Mouse (Mus musculus): Measurements from ENCODE around the gene Zgpat. TPM values are rescaled to one million over a fixed set of nuclear protein-coding genes. Genes with fewer than 3 reads are reported as not detected.

Zgpat gene
- polyA plus RNA-seq, 1 experiment, result 102 TPM

GRCm38 (mm10) chr2:181340426-181340825 lies 24.3 kb upstream of the Zgpat start:
- 15% methylated on average over 4 of the region's 4 CpGs for WGBS
- peaks cover 13% of the 10 kb centered on the region for H3K4me1 ChIP-seq (ENCODE audit: control insufficient read depth, insufficient read depth, low read length)

DNA sequence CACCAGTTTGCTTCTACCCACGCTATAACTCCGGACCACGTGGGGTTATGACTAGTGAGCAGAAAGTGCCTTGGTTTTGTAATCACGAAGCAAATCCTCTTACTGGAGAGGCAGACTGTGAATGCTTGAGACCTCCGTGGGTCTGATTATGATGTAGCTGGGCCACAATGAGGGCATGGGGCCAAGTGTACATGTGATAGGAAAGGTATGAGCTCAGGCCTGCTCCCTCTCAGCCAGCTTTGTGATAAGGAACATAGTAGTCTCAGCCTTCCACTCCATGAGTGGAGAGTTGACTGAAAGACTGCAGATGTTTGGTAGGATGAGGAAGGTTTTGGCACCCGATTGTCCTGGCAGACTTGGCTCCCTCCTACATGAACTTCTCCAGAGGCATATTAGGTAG lies 22.0 kb upstream of the Zgpat start:
- no peak for DNase-seq
- no peak for TF ChIP-seq POLR2A (IDR thresholded peaks at IDR 0.05; ENCODE audit: borderline replicate concordance, insufficient read depth, low read length)
- no peak for TF ChIP-seq CTCF (IDR thresholded peaks at IDR 0.05; ENCODE audit: borderline replicate concordance, insufficient read depth, low read depth, low read length)
- no peaks in the 10 kb centered on the region for H3K27me3 ChIP-seq (ENCODE audit: control insufficient read depth, insufficient read depth, low read length)
- no peak overlapping the region for H3K27ac ChIP-seq (ENCODE audit: insufficient read depth, low read length)
- peaks cover 13% of the 10 kb centered on the region for H3K4me1 ChIP-seq (ENCODE audit: control insufficient read depth, insufficient read depth, low read length)
- H3K4me3 ChIP-seq (replicated peaks; ENCODE audit: insufficient read depth, low read depth, low read length), result no peak overlapping the region
- 91% methylated on average over 6 of the region's 6 CpGs for WGBS

More at GRCm38 (mm10) chr2:181340426-181340825, 24.3 kb upstream of the Zgpat start:
- Histone ChIP-seq H3K27me3 (ENCODE audit: control insufficient read depth, insufficient read depth, low read length) (no peaks in the 10 kb centered on the region), H3K27ac (ENCODE audit: insufficient read depth, low read length) (peak overlapping the region; percentile 46), H3K4me3 (replicated peaks; ENCODE audit: insufficient read depth, low read depth, low read length) (no peak overlapping the region)
- TF ChIP-seq POLR2A (IDR thresholded peaks at IDR 0.05; ENCODE audit: borderline replicate concordance, insufficient read depth, low read length) (no peak), CTCF (IDR thresholded peaks at IDR 0.05; ENCODE audit: borderline replicate concordance, insufficient read depth, low read depth, low read length) (no peak)
- peak; percentile 54 to 72 for DNase-seq

DNA sequence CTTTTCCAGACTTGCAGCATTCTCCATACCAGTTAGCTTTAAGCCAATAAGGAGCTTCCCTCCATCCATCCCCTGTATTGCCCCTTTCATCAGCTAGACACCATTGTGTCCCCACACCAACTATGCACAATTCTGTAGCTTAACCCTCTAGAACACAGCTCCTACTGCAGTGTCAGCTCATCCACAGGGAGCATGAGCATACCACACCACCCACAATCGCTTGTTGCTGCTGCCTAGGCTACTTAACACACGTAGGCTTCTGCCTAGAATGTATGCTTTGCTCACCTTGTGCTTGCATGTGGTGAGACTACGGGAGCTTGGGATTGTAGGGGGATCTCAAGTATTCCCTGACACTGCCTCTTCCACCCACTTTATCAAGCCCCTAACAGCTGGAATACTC lies 7.9 kb upstream of the Zgpat start:
- H3K4me3 ChIP-seq (replicated peaks; ENCODE audit: insufficient read depth, low read depth, low read length), result no peak overlapping the region
- no peak overlapping the region for H3K27ac ChIP-seq (ENCODE audit: insufficient read depth, low read length)
- no peaks in the 10 kb centered on the region for H3K27me3 ChIP-seq (ENCODE audit: control insufficient read depth, insufficient read depth, low read length)
- TF ChIP-seq POLR2A (IDR thresholded peaks at IDR 0.05; ENCODE audit: borderline replicate concordance, insufficient read depth, low read length) (no peak), CTCF (IDR thresholded peaks at IDR 0.05; ENCODE audit: borderline replicate concordance, insufficient read depth, low read depth, low read length) (no peak)
- DNase-seq, result no peak
- 80% methylated on average over 3 of the region's 3 CpGs for WGBS
- H3K4me1 ChIP-seq (ENCODE audit: control insufficient read depth, insufficient read depth, low read length), result no peaks in the 10 kb centered on the region

GRCm38 (mm10) chr2:181363946-181364345 lies 782 bp upstream of the Zgpat start:
- 63% methylated on average over 3 of the region's 3 CpGs for WGBS
- Histone ChIP-seq H3K27me3 (ENCODE audit: control insufficient read depth, insufficient read depth, low read length) (no peaks in the 10 kb centered on the region), H3K4me3 (replicated peaks; ENCODE audit: insufficient read depth, low read depth, low read length) (no peak overlapping the region), H3K4me1 (ENCODE audit: control insufficient read depth, insufficient read depth, low read length) (no peaks in the 10 kb centered on the region), H3K27ac (ENCODE audit: insufficient read depth, low read length) (no peak overlapping the region)
- no peak for TF ChIP-seq CTCF (IDR thresholded peaks at IDR 0.05; ENCODE audit: borderline replicate concordance, insufficient read depth, low read depth, low read length)
- TF ChIP-seq POLR2A (IDR thresholded peaks at IDR 0.05; ENCODE audit: borderline replicate concordance, insufficient read depth, low read length), result no peak
- DNase-seq, result no peak

DNA sequence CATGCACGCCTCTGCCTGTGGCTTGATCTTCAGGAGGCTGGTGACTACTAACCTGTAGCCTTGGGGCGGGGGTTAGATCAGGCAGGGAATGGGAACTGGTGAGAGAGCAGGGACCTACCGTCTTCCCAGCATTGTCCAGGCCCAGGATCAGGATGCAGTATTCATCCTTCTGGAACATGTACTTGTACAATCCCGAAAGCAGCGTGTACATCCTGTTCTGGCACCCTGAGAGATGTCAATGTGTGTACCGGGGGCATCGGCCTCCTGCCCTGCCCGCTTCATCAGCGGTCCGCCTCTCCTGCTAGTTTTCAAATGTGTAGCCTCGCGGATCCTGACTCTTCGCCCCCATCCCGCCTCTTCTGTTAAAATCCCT lies 255 bp upstream of the Zgpat start:
- peak overlapping the region; percentile 76 for H3K4me3 ChIP-seq (replicated peaks; ENCODE audit: insufficient read depth, low read depth, low read length)
- no peak for TF ChIP-seq CTCF (IDR thresholded peaks at IDR 0.05; ENCODE audit: borderline replicate concordance, insufficient read depth, low read depth, low read length)
- TF ChIP-seq POLR2A (IDR thresholded peaks at IDR 0.05; ENCODE audit: borderline replicate concordance, insufficient read depth, low read length), result no peak
- WGBS, result 6% methylated on average over 14 of the region's 14 CpGs
- no peak for DNase-seq
- H3K4me1 ChIP-seq (ENCODE audit: control insufficient read depth, insufficient read depth, low read length), result no peaks in the 10 kb centered on the region
- no peak overlapping the region for H3K27ac ChIP-seq (ENCODE audit: insufficient read depth, low read length)
- no peaks in the 10 kb centered on the region for H3K27me3 ChIP-seq (ENCODE audit: control insufficient read depth, insufficient read depth, low read length)

GRCm38 (mm10) chr2:181365655-181366075 lies 937 bp downstream of the Zgpat start:
- TF ChIP-seq POLR2A (IDR thresholded peaks at IDR 0.05; ENCODE audit: borderline replicate concordance, insufficient read depth, low read length), result no peak
- no peak for TF ChIP-seq CTCF (IDR thresholded peaks at IDR 0.05; ENCODE audit: borderline replicate concordance, insufficient read depth, low read depth, low read length)
- H3K27me3 ChIP-seq (ENCODE audit: control insufficient read depth, insufficient read depth, low read length), result no peaks in the 10 kb centered on the region
- H3K4me1 ChIP-seq (ENCODE audit: control insufficient read depth, insufficient read depth, low read length), result no peaks in the 10 kb centered on the region
- peak overlapping the region; percentile 76 for H3K4me3 ChIP-seq (replicated peaks; ENCODE audit: insufficient read depth, low read depth, low read length)
- under 1% methylated on average over 20 of the region's 20 CpGs for WGBS
- peak overlapping the region; percentile 61 for H3K27ac ChIP-seq (ENCODE audit: insufficient read depth, low read length)
- DNase-seq, result no peak

DNA sequence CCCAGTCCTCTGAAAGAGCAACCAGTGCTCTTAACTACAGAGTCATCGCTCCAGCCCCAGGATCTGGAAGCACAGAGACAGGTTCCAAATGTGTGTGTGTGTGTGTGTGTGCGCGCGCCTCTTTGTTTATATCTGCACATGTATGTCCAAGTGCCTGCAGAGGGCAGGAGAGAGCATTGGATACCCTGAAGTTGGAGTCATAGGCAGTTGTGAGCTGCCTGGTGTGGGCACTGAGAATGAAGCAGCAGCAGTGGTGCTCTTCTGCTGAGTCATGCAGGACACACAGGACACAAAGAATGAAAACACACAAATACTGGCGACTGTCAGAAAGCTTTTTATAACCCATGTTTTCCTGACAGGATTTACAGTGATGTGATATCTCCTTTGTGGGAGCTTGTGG lies 5.3 kb downstream of the Zgpat start:
- no peak overlapping the region for H3K4me3 ChIP-seq (replicated peaks; ENCODE audit: insufficient read depth, low read depth, low read length)
- no peaks in the 10 kb centered on the region for H3K4me1 ChIP-seq (ENCODE audit: control insufficient read depth, insufficient read depth, low read length)
- TF ChIP-seq POLR2A (IDR thresholded peaks at IDR 0.05; ENCODE audit: borderline replicate concordance, insufficient read depth, low read length) (no peak), CTCF (IDR thresholded peaks at IDR 0.05; ENCODE audit: borderline replicate concordance, insufficient read depth, low read depth, low read length) (no peak)
- WGBS, result 95% methylated on average over 5 of the region's 5 CpGs
- H3K27me3 ChIP-seq (ENCODE audit: control insufficient read depth, insufficient read depth, low read length), result no peaks in the 10 kb centered on the region
- no peak overlapping the region for H3K27ac ChIP-seq (ENCODE audit: insufficient read depth, low read length)
- no peak for DNase-seq

DNA sequence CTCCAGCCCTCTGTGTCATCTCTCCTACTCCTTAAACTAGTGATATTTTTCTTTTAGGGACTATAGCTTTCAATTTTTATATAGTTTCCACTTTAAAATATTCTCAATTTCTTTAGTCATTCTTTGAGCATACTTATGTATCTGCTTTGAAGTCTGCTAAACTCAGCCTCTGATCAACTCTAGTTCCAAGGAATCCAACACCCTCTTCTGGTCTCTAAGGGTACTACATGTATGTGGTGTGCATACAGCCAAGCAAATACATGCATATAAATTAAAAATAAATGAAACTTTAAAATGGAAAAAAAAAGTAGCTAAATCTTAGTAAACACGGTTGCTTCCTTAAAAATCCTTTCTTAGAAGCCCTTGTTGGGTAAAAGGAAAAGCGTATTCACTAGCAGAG lies 11.1 kb downstream of the Zgpat start:
- TF ChIP-seq POLR2A (IDR thresholded peaks at IDR 0.05; ENCODE audit: borderline replicate concordance, insufficient read depth, low read length), result no peak
- no peak for TF ChIP-seq CTCF (IDR thresholded peaks at IDR 0.05; ENCODE audit: borderline replicate concordance, insufficient read depth, low read depth, low read length)
- DNase-seq, result no peak
- H3K4me3 ChIP-seq (replicated peaks; ENCODE audit: insufficient read depth, low read depth, low read length), result no peak overlapping the region
- no peaks in the 10 kb centered on the region for H3K4me1 ChIP-seq (ENCODE audit: control insufficient read depth, insufficient read depth, low read length)
- no peak overlapping the region for H3K27ac ChIP-seq (ENCODE audit: insufficient read depth, low read length)
- WGBS, result 93% methylated on average over 2 of the region's 2 CpGs
- no peaks in the 10 kb centered on the region for H3K27me3 ChIP-seq (ENCODE audit: control insufficient read depth, insufficient read depth, low read length)

All from cerebellum, adult 2 months (tissue).